Mouse (Mus musculus) gastrocnemius, adult 18-20 months (tissue): Measurements from ENCODE around the gene Gpr31b. TPM values are rescaled to one million over a fixed set of nuclear protein-coding genes. Genes with fewer than 3 reads are reported as not detected.
"Not testable (repeated sequence)": the region's sequence is repeated elsewhere in the genome, so short reads cannot be mapped to it uniquely, and the experiment has no call there.

ENCODE experiments used
- DNase-seq: peaks from one replicate; pipeline ENCODE4 v3.0.0; 2021; ENCODE audit warnings: low spot score
- long read RNA-seq, 2 experiments: library from polyadenylated mRNA; stranded (forward); transcript quantifications; one replicate each; pipeline ENCODE4 v2.0.0; 2021
- total RNA-seq, 2 experiments: library from RNA; stranded (reverse); gene quantifications; 2 replicates each; pipeline ENCODE4 v1.2.3; 2021

The Gpr31b gene
- not detected for total RNA-seq
- long read RNA-seq, experiment 1 = 0 reads
- long read RNA-seq, experiment 2 = 0 reads

DNA sequence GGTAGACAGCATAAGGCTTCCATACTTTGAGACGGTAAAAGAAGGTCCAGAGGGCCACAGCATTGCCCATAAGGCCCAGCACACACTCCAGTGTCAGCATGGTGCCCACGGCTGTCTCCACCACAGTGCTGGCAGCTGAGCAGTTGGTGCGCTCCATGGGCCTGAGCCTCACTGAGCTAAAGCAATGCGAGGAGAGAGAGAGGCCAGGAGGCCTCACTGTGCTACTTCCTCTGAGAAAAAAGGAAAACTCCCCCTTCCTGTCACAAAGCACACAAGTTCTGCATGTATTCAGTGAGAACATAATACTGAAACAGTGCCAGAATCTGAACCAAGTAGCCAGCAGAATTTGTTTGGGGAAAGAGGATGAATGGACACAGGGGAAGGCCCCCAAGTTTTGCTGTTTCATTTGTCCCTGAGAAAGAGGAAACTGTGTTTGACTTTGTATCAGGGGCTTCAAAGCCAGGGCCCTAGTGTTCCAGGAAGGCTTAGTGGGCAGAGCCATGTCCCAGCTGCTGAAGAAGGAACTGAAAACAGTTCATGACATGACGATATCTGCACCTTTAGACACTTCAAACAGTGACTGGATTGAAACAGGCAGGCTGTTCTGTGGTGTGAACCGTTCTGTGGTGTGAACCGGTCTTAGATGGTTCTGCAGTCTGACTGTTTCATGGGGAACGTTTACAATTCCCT, at the start of gene Gpr31b:
Gene Gpr31b (minus strand): TSS at position 173 of the 690 bp plus-strand sequence.
- not testable (repeated sequence) for DNase-seq

DNA sequence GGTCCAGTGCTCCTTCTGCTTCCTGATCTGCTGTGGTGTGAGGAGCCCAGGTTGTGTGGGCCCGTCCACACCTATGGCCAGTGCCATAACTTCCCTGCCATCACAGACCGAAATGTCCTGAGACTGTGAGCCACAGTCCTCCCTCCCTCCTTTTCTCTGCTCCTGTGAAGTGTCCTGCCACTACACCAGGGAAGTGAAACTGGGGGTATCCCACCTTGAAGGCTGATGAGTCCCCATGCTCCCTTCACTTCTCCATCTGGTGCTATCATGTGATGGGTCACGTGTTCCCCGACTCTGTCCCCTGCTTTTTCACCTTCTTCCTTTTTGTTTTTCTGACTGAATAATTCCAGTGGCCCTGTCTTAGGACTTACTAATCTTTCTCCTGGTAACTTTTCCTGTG, 40.9 kb upstream of the Gpr31b start:
- DNase-seq = not testable (repeated sequence)

DNA sequence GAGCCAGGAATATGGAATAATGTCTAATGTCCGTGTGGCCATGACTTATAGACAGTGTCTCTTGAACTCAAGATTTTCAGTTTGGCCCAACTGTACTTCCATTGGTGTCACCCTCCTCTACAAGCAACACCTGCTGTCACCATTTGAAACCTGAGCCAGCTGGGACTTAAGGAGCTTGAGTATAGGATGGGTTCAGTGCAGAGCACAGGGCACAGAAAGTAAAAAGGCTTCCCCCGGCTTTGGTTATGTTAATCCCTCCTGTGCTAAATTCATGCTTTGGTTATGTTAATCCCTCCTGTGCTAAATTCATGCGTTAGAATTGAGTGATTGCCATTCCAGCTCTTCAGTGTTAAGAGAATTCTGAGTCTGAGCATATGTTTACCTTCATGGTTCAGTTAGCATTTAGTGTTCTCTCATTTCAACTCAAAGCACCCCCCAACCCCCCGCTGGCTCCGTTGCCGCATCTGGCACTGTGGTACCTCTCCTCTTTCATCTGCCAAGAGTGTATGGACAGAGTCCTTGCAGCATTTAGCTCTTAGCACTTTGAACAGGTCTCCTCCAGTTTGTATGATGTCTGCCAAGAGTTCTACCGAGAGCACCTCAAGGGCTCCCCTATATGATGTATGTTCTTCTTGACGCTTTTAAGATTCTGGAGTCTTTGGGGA, 40.1 kb upstream of the Gpr31b start:
- not testable (repeated sequence) for DNase-seq

DNA sequence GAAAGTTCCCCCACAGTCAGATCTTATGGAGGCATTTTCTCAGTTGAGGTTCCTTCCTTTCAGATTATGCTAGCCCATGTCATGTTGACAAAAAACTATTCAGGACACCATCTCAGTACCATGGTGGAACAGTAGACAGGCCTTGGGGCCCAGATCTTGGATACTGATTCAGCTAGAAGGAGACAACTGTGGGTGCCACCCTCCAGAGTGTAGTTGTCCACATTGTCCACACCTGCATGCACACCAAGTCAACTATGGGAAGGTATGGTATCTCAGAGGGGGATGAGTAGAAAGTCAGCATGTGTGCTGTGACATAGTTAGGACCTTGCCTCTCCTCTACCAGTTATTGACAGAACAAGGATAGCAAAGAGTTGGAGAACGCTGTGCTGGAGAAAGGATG, 39.4 kb upstream of the Gpr31b start:
- DNase-seq = not testable (repeated sequence)

DNA sequence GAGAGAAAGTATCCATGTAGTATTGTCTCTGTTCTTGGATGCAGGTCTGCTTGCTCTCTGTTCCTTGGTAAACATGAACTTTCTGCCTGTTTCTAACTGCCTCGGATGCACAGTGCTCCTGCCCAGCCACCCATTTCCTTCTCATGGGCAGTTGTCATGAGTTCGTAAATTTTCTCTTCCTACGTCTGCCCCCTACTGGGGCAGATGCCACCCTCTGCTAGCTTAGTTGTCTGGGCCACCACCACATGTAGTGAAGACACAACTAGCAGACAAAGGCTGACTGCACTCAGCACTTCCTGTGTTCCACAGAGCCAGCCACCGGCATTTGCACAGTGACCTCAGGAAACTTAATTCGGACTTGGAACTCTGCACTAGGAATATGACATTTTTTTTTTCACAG, 17.1 kb upstream of the Gpr31b start:
- DNase-seq = not testable (repeated sequence)

DNA sequence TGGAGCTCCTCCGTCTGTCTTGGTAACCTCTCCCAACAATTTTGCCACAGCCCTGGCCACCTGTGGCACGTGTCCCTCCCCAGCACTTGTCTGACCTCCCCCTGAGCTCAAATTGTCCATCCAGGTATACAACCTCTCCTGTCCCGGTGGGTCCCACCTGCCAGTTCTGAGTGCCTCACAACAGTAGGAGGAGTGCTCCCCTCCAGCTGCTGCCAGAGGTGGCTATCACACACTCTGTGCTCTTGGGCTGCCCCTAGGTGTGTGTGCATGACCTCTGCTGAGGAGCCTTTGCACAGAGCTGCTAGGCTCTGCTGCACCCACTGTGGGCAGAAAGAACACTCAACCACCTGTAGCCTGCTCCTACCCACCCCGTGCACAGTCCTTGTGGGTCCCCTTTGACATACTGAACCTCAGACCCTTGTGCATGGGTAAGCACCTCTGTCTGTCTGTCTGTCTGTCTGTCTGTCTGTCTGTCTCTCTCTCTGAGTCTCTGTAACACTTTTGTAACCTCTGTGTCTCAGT, 15.8 kb upstream of the Gpr31b start:
- not testable (repeated sequence) for DNase-seq

DNA sequence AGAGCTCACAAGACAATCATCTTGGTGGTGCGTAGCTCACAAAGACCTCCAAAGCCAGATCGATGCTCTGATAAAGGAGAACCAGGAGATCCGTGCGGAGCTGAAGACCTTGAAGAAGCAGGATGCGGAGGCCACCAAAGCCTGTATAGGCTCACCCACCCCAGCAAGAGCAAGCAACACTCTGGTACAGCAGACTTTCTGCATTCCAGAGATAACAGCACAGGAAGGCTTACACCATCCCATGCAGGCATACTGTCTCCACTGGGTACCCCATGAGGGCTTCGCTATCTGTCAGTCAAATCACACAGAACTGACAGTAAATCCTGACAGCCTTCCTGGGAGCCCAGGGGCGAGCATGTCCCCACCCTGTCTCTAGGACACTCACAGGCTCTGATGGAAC, 10.8 kb upstream of the Gpr31b start:
- DNase-seq = not testable (repeated sequence)

DNA sequence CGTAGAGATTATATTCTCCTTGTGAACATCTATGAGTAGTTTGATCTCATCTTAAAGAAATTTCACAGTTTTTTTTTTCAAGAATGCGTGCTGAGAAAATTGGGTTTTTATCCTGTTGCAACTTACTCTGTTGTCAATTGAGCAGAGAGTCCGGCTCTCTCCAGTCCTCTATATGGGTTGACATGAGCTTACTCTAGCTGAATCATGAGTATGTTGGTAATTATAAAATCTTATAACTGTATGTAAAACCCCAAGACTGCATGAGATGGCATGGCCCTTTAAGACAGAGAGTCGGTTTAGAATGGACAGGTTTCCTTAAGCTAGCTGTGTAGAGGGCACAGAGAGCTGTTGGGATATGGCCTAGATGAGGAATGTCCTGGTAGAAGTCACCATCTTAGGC, 8.7 kb upstream of the Gpr31b start, which contains the start of gene Tcp10b:
Gene Tcp10b (plus strand): TSS at position 301 of the 400 bp plus-strand sequence.
- not testable (repeated sequence) for DNase-seq

DNA sequence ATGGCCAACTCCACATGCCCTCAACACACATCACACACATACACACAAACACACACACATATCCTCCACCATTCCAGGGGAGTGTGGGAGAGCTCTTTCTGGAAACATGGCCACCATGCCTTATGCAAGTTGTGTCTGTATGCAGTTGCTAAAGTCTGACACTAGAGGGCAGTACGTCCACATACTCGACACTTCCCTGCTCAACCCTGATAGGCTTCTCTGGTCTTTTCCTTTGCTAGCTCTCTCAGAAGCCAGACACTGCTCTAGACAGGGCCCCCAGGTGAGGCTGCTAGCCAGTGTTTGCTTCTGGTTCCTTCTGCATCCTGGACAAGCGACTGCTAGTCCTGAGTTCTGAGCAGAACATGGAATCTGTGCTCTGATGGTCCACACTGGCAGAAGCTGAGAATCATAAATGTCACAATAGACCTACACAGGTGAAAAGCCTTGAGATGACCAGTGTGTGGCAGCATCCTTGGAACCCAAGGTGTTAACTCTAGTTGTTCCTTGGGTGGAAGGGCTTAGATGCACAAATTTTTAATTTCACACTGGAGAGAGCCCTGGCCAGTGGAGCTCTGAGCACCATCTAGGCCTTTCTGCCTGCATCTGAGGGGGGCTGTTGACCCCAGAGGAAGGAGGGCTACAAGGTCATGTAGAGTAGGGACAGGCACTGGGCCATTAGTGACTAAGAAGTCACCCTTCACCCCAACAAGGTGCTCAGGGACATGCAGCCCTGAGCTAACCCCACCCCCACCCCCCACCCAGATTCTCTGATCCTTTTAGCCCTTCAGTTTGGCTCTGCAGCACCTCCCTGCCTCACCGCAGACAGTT, 8.0 kb downstream of the Gpr31b start:
- DNase-seq = peak; percentile 45

DNA sequence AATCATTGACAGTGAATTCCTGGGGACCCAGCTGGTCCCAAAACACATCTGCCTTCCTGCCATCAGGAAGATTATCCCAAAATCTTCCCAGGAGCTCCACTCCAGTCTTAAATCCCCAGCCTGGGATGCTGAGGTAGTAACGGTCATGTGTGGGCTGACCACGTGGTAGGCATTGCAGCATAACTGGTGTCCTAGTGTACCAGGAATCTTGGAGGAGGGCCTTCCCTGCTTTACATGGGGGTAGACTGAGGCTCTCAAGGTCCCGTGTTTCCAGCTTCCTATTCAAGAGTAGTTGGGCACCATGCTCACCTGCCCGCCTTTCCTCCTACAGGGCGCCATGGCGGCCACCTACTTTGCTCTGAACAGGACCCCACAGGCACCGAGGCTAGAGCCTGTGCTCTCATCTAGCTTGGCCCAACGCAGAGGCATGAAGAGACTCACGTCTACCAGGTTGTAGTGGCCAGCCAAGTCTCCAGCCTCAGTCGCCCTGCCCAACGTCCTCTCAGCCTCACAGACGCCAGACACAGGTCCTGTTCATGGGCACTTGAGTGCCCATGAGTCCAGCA, 15.4 kb downstream of the Gpr31b start:
- DNase-seq = not testable (repeated sequence)

DNA sequence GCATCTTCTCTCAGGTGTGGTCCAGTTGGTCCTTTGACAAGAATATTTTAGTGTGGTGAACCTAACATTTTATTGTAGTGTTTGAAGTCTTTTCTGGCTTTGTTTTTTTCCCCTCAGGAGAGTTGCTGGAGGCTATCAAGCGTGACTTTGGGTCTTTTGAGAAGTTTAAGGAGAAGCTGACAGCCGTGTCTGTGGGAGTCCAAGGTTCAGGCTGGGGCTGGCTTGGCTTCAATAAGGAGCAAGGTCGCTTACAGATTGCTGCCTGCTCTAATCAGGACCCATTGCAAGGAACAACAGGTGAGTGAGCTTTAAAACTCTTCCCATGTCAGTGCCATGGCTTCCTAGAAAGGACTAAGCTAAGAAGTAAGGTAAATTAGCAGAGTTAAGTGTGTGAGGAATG, 38.8 kb downstream of the Gpr31b start:
- no peak for DNase-seq

DNA sequence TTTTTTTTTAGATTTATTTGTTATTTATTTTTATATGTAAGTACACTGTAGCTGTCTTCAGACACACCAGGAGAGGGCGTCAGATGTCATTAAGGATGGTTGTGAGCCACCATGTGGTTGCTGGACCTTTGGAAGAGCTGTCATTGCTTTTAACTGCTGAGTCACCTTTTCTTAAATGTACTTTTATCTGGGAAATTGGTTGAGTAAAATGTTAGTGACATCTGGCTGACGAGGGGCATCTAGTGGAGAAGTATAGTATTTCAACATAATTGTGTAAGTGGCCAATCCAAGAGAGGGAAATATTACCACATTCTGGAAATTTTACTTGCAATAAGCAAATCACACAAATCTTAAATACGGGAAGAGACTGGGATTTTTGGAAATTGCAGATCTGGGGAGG, 42.2 kb downstream of the Gpr31b start:
- peak; percentile 44 for DNase-seq

DNA sequence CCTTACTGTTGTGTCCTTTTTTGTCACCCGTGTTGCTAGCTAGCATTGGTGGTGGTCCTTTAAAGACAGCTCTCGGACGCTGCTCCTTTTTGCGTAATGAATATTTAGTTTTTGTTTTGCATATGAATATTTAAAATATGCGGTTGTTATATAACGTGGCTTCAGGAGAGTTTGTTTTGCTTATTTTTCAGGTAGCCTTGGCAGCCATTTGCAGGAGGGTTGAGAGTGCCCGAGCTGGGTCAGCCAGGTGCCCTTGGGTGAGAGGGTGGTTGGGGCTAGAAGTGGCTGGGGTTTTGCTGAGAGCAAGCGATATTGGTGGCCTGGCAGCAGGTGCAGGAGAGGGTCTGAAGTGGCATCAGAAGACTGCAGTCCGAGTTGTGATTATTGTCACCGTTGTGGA, 43.6 kb downstream of the Gpr31b start:
- DNase-seq = no peak

DNA sequence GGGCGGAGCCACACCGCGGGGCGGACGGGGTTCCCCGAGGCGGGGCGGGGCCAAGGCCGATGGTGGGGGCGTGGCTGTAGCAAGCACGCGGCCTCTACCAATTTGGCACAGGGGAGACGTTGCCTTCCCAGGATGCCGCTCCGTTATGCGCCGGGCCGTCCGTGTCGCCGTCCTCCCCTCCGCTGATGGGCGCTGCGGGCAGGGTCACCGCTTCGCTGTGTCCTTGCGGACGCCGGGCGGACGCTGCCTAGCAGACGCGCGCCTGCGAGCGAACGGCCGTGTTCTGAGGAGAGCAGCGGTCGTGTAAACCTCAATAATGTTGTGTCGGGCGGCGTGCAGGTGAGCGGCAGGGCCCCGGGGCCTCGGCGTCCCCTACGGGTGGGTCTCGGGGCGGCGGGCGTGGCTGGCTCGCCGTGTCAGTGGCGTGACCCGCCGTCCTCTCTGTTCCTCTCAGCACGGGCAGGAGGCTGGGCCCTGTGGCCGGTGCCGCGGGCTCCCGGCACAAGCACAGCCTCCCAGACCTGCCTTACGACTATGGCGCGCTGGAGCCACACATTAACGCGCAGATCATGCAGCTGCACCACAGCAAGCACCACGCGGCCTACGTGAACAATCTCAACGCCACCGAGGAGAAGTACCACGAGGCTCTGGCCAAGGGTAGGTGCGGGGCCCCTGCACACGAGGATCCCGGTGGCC, 44.2 kb downstream of the Gpr31b start:
- DNase-seq = peak; percentile 99

DNA sequence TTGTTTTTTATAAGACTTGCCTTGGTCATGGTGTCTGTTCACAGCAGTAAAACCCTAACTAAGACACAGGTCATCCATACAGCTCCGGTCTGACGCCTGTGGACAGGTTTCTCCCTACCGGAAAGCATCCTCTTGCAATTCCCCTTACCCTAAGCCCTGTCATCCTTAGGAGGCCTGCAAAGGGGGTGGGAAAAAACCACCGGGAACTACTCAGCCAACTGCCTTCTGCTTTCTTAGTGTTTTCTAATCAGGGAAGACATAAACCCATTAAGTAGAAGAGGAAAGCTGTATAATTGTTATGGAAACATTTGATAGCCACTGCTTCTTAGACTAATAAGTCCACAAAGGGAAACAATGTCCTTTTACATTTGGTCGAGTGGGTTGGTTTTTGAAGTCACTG, 45.1 kb downstream of the Gpr31b start:
- DNase-seq = no peak

DNA sequence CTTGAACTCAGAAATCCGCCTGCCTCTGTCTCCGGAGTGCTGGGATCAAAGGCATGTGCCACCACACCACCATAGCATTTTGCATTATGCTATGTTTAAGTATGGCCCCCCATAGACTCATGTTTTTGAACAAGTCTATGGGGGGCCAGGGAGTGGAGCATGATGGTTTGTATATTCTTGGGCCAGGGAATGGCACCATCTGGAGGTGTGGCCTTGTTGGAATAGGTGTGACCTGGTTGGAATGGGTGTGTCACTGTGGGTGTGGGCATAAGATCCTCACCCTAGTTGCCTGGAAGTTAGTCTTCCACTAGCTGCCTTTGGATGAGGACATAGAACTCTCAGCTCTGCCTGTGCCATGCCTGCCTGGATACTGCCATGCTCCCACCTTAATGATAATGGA, 45.5 kb downstream of the Gpr31b start, which contains the start of gene Sod2:
Gene Sod2 (plus strand): TSS at position 301 of the 400 bp plus-strand sequence.
- DNase-seq = not testable (repeated sequence)

DNA sequence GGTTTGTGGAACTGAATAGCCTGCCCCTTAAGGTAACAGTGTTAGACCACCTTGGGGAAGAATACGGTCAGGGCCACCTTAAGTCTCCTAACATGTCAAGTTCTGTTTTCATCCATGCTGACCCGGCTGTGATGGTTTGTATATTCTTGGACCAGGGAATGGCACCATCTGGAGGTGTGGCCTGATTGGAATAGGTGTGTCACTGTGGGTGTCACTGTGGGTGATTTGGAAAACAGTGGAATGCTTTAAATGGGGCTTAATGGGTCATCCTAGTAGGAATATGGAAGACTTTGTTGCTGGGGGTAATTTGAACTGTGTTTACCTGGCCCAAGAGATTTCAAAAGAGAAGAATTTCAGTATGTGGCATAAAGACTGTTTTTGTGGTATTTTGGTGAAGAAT, 47.7 kb downstream of the Gpr31b start:
- DNase-seq = not testable (repeated sequence)

DNA sequence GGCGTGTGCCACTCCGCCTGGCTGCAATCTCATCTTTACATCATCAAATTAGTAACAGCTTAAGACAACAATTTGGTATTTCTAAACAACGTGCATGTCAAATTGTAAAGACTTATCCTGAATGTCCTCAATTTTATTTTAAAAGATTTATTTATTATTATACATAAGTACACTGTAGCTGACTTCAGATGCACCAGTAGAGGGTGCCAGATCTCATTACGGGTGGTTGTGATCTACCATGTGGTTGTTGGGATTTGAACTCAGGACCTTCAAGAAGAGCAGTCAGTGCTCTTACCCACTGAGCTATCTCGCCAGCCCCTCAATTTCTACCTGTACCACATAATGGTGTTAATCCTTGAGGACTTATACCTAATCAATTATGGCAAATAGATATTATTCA, 49.9 kb downstream of the Gpr31b start:
- not testable (repeated sequence) for DNase-seq
